Mouse (Mus musculus) E14TG2a.4 (cell line): ENCODE data around the gene Tmem210.

Source experiments
- CTCF ChIP-seq: conservative IDR thresholded peaks from 2 replicates; pipeline ENCODE4 v1.5.1; 2014; ENCODE audit warnings: low read length
- NANOG ChIP-seq: IDR thresholded peaks from 2 replicates; pipeline ENCODE4 v1.6.1; 2014; ENCODE audit warnings: borderline replicate concordance, low read length, mixed read lengths
- POU5F1 ChIP-seq: IDR thresholded peaks from 2 replicates; pipeline ENCODE4 v1.6.1; 2014; ENCODE audit warnings: low read length, borderline replicate concordance

- TF ChIP-seq CTCF (no peak), NANOG (no peak), POU5F1 (no peak)
These were observed 48.2 kb upstream of the Tmem210 start for GRCm38 (mm10) chr2:25239766-25240165.
